Mouse (Mus musculus): ENCODE measurements around the gene Opn4. TPM values are rescaled to one million over a fixed set of nuclear protein-coding genes. Genes with fewer than 3 reads are reported as not detected.

The Opn4 gene
- polyA plus RNA-seq (2015; fragmentation: Nextera tagmentation; extraction: Ambion mirVana) = not detected in 2 replicates

- DNase-seq (ENCODE audit: low spot score) = no peak
Measured at GRCm38 (mm10) chr14:34599941-34600340, at the start of gene Opn4. Gene Opn4 (minus strand): TSS chr14:34600142.

- DNase-seq (ENCODE audit: low spot score) = no peak
Measured at GRCm38 (mm10) chr14:34647870-34648475, 48.0 kb upstream of the Opn4 start.

- DNase-seq (ENCODE audit: low spot score) = no peak
Measured at GRCm38 (mm10) chr14:34644140-34644539, 44.2 kb upstream of the Opn4 start.

- no peak for DNase-seq (ENCODE audit: low spot score)
Measured at GRCm38 (mm10) chr14:34635721-34636120, 35.8 kb upstream of the Opn4 start.

GRCm38 (mm10) chr14:34635192-34635591, 35.2 kb upstream of the Opn4 start:
- no peak for DNase-seq (ENCODE audit: low spot score)

GRCm38 (mm10) chr14:34632722-34633448, 32.9 kb upstream of the Opn4 start:
- peak; percentile 16 for DNase-seq (ENCODE audit: low spot score)

GRCm38 (mm10) chr14:34626824-34627223, 26.9 kb upstream of the Opn4 start:
- DNase-seq (ENCODE audit: low spot score) = no peak

- no peak for DNase-seq (ENCODE audit: low spot score)
Measured at GRCm38 (mm10) chr14:34623531-34624210, 23.7 kb upstream of the Opn4 start.

- no peak for DNase-seq (ENCODE audit: low spot score)
Measured at GRCm38 (mm10) chr14:34623074-34623473, 23.1 kb upstream of the Opn4 start.

GRCm38 (mm10) chr14:34620611-34621376, 20.9 kb upstream of the Opn4 start:
- peak; percentile 74 for DNase-seq (ENCODE audit: low spot score)

GRCm38 (mm10) chr14:34618808-34619207, 18.9 kb upstream of the Opn4 start:
- no peak for DNase-seq (ENCODE audit: low spot score)

GRCm38 (mm10) chr14:34616821-34617220, 16.9 kb upstream of the Opn4 start:
- DNase-seq (ENCODE audit: low spot score) = peak; percentile 94

GRCm38 (mm10) chr14:34615625-34616024, 15.7 kb upstream of the Opn4 start:
- DNase-seq (ENCODE audit: low spot score) = no peak

- DNase-seq (ENCODE audit: low spot score) = peak; percentile 62
Measured at GRCm38 (mm10) chr14:34615082-34615481, 15.1 kb upstream of the Opn4 start.

- DNase-seq (ENCODE audit: low spot score) = no peak
Measured at GRCm38 (mm10) chr14:34614551-34614950, 14.6 kb upstream of the Opn4 start.

GRCm38 (mm10) chr14:34613523-34613922, 13.6 kb upstream of the Opn4 start:
- no peak for DNase-seq (ENCODE audit: low spot score)

- peak; percentile 61 for DNase-seq (ENCODE audit: low spot score)
Measured at GRCm38 (mm10) chr14:34612222-34612621, 12.3 kb upstream of the Opn4 start.

- no peak for DNase-seq (ENCODE audit: low spot score)
Measured at GRCm38 (mm10) chr14:34611591-34611990, 11.6 kb upstream of the Opn4 start.

GRCm38 (mm10) chr14:34601910-34602309, 2.0 kb upstream of the Opn4 start:
- no peak for DNase-seq (ENCODE audit: low spot score)

- no peak for DNase-seq (ENCODE audit: low spot score)
Measured at GRCm38 (mm10) chr14:34595596-34596255, 4.2 kb downstream of the Opn4 start.
